Mouse (Mus musculus): ENCODE measurements around the gene Dna2. TPM values are rescaled to one million over a fixed set of nuclear protein-coding genes. Genes with fewer than 3 reads are reported as not detected.

Gene Dna2
- polyA plus RNA-seq, 1 experiment from 2014 or later, result 17.2 TPM

DNA sequence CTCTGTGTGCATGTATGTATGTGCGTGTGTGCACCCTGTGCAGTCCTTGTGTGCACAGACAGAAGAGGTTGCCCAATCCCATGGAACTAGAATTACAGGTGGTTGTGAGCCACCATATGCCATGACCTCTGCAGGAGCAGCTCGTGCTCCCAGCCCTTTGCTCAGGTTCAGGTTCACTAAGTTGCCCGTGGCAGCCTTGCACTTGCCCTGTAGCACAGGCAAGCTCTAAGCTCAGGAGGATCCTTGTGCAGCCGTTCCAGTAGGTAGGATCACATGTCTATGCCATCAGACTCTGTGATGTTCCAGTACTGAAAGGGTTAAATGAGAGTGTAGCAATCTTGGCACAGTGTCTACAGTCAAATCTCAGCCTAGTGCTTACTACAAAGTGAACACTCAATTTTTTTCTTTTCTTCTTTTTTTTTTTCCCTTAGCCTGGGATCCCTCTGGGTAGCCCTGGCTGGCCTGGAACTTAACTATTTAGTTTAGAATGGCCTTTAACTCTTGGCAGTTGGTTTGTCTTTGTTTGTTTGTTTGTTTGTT lies 22.7 kb upstream of the Dna2 start:
- WGBS, result 92% methylated on average over 4 of the region's 4 CpGs
- Histone ChIP-seq H3K4me2 (replicated peaks) (no peak overlapping the region), H3K36me3 (peaks cover 13% of the 10 kb centered on the region), H3K4me1 (peaks cover 12% of the 10 kb centered on the region; the same call in 1 of the 2 replicates), H3K27ac (no peak overlapping the region), H3K9ac (no peak overlapping the region), H3K27me3 (replicated peaks) (no peaks in the 10 kb centered on the region), H3K9me3 (no peaks in the 10 kb centered on the region), H3K4me3 (no peak overlapping the region)
- no peak for ATAC-seq (ENCODE audit: low FRiP score, low read depth)

DNA sequence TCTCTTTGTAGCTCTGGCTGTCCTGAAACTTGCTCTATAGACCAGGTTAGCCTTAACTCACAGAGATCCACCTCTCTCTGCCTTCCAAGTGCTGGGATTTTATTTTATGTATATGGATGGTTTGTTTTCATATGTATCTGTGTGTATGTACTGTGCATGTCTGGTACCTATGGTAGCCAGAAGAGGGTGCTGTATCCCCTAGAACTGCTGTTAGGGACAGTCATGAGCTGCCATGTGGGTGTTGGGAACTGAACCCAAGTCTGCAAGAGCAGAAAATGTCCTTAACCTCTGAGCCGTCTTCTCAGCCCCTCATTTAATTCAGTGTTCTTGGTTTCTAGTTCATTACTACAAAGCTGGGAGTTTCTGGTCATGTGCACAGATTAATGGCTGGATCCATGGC lies 14.4 kb upstream of the Dna2 start:
- Histone ChIP-seq H3K4me1 (no peaks in the 10 kb centered on the region), H3K27me3 (replicated peaks) (no peaks in the 10 kb centered on the region), H3K9me3 (no peaks in the 10 kb centered on the region), H3K9ac (no peak overlapping the region), H3K4me3 (no peak overlapping the region), H3K4me2 (replicated peaks) (no peak overlapping the region), H3K36me3 (peaks cover 49% of the 10 kb centered on the region), H3K27ac (no peak overlapping the region)
- 91% methylated on average over 1 of the region's 1 CpGs for WGBS
- no peak for ATAC-seq (ENCODE audit: low FRiP score, low read depth)

DNA sequence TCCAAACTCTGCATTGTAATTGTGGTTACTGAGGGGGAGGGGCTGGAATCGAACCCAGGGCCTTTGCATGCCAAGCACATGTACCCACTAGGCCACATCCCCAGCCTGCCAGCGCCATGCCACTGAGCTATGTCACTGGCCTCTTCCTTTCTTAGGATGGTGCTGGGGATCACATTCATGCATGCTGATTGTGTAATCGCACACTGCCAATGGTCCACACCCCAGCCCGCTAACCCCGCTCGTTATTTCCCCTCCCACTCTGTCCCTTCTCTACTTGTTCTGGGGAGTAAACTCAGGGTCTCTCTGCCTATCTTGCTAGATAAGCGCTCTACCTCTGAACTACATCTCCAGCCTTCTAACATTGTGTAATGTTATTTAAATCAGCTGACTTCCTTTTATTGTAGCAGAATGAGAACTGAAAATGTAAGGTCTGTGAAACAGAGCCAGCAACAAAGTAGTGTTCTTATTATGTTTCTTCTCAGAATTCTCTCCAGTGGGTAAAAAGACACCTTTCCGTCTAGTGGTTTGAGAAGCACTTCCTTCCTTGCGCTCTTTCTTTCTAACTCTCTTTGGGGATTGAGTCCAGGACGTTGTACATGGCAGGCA lies 1.7 kb upstream of the Dna2 start:
- peaks cover 34% of the 10 kb centered on the region for H3K36me3 ChIP-seq
- H3K4me2 ChIP-seq (replicated peaks), result no peak overlapping the region
- 0 out of 2 replicates have a peak, but pooled peaks cover 4% of the 10 kb centered on the region for H3K4me1 ChIP-seq
- WGBS, result 90% methylated on average over 10 of the region's 10 CpGs
- ATAC-seq (ENCODE audit: low FRiP score, low read depth), result no peak
- H3K4me3 ChIP-seq, result no peak overlapping the region
- H3K9me3 ChIP-seq, result no peaks in the 10 kb centered on the region
- H3K27ac ChIP-seq, result no peak overlapping the region
- H3K9ac ChIP-seq, result no peak overlapping the region
- H3K27me3 ChIP-seq (replicated peaks), result no peaks in the 10 kb centered on the region

DNA sequence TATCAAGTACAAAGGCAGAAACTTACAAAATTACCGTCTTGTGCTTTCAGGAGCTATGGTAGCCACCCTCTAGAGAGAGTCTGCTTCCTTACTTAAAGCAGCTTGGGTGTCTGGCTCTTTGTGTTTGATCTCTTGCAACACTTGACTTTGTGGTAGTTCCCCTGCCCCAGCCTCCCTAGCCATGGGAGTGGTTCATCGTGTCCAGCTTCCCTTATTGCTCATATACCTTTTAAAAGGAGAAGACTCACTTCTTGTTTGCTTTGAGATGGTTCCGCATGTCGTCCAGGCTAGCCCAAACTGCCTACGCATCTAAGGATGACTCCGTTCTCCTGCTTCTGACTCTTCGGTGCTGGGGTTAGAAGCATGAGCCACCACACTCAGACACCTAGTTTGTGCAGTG lies 1.7 kb downstream of the Dna2 start:
- H3K4me3 ChIP-seq, result no peak overlapping the region
- H3K9ac ChIP-seq, result no peak overlapping the region
- H3K9me3 ChIP-seq, result no peaks in the 10 kb centered on the region
- ATAC-seq (ENCODE audit: low FRiP score, low read depth), result no peak
- H3K4me2 ChIP-seq (replicated peaks), result no peak overlapping the region
- WGBS, result 92% methylated on average over 7 of the region's 7 CpGs
- peaks cover 41% of the 10 kb centered on the region for H3K36me3 ChIP-seq
- no peak overlapping the region for H3K27ac ChIP-seq
- H3K27me3 ChIP-seq (replicated peaks), result no peaks in the 10 kb centered on the region
- H3K4me1 ChIP-seq, result 0 out of 2 replicates have a peak, but pooled peaks cover 4% of the 10 kb centered on the region

DNA sequence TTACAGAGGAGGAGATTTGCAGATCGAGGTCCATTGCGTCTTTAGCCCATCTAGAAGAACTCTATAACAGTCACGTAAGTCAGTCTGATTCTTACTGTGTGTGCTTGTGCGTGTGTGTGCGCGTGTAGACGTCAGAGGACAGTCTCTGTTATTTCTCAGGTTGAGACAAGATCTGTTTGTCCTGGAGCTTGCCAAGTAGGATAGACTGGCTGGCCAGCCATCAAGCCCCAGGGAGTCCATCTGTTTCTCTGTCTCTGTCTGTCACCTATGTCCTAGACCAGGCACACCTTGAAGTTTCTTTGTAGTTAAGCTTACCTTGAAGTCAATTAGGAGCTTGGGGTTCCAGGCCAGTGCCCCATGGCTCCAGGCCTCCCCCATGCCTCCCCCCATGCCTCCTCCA lies 17.1 kb downstream of the Dna2 start:
- no peak overlapping the region for H3K4me2 ChIP-seq (replicated peaks)
- H3K4me3 ChIP-seq, result no peak overlapping the region
- no peak overlapping the region for H3K27ac ChIP-seq
- WGBS, result 95% methylated on average over 7 of the region's 7 CpGs
- H3K9ac ChIP-seq, result no peak overlapping the region
- peaks cover 79% of the 10 kb centered on the region for H3K36me3 ChIP-seq
- H3K4me1 ChIP-seq, result no peaks in the 10 kb centered on the region
- H3K9me3 ChIP-seq, result no peaks in the 10 kb centered on the region
- ATAC-seq (ENCODE audit: low FRiP score, low read depth), result no peak
- no peaks in the 10 kb centered on the region for H3K27me3 ChIP-seq (replicated peaks)

DNA sequence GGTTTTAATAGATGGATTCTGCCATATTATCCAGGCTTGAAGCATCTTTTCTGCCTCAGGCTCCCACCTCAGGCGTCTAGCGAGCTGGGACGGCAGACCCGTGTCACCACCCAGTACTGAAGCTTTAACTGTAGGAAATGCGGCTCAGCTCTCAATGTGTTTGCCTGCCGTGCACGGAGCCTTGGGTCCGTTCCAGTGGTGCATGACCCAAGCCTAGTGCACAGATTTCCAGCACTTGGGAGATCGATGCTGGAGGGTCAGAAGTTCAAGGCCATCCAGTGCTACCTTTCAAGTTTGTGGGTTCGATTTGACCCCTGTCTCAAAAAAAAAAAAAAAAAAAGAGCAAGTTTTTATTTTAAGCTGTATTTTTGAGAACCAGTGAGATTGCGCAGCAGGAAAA lies 19.0 kb downstream of the Dna2 start:
- H3K36me3 ChIP-seq, result peaks cover 78% of the 10 kb centered on the region
- no peak overlapping the region for H3K27ac ChIP-seq
- ATAC-seq (ENCODE audit: low FRiP score, low read depth), result no peak
- H3K9ac ChIP-seq, result no peak overlapping the region
- WGBS, result 94% methylated on average over 11 of the region's 11 CpGs
- H3K4me1 ChIP-seq, result no peaks in the 10 kb centered on the region
- H3K9me3 ChIP-seq, result no peaks in the 10 kb centered on the region
- H3K27me3 ChIP-seq (replicated peaks), result no peaks in the 10 kb centered on the region
- H3K4me3 ChIP-seq, result no peak overlapping the region
- no peak overlapping the region for H3K4me2 ChIP-seq (replicated peaks)

DNA sequence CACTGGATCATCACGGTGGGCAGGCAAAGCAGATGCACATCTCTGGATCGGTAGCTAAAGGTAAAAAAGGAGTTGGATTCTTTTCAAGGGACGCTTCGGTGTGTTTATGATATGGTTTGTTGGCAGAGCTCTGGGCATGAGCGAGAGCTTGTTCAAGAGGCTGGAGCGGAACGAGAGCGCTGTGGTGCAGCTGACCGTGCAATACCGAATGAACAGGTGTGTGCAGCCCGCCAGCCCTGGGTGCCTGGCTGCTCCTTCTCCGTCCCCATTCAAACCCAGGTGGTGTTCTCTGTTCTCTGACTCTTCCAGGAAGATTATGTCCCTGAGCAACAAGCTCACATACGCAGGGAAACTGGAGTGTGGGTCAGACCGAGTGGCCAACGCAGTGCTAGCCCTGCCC lies 19.5 kb downstream of the Dna2 start:
- no peak overlapping the region for H3K9ac ChIP-seq
- peaks cover 76% of the 10 kb centered on the region for H3K36me3 ChIP-seq
- H3K4me1 ChIP-seq, result no peaks in the 10 kb centered on the region
- H3K27me3 ChIP-seq (replicated peaks), result no peaks in the 10 kb centered on the region
- no peak overlapping the region for H3K4me2 ChIP-seq (replicated peaks)
- no peaks in the 10 kb centered on the region for H3K9me3 ChIP-seq
- ATAC-seq (ENCODE audit: low FRiP score, low read depth), result no peak
- H3K27ac ChIP-seq, result no peak overlapping the region
- WGBS, result 95% methylated on average over 15 of the region's 15 CpGs
- H3K4me3 ChIP-seq, result no peak overlapping the region

DNA sequence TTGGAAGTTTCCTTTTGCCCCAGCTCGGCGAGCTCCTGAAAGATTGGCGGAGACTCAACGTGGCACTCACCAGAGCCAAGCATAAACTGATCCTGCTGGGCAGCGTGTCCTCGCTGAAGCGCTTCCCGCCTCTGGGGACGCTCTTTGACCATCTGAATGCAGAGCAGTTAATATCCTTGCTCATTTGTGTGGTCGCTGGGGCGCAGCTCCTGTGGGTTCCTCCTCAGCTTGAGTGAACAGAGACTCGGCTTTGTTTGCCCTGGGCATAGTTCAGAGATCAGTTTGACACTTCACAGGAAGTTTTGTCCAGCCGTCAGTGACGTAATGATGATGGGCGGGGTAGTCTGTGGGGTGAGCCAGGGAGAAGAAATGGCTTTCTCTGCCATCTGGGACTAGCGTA lies 25.0 kb downstream of the Dna2 start:
- no peaks in the 10 kb centered on the region for H3K27me3 ChIP-seq (replicated peaks)
- no peaks in the 10 kb centered on the region for H3K4me1 ChIP-seq
- no peak overlapping the region for H3K9ac ChIP-seq
- H3K4me3 ChIP-seq, result no peak overlapping the region
- no peak overlapping the region for H3K4me2 ChIP-seq (replicated peaks)
- WGBS, result 73% methylated on average over 16 of the region's 16 CpGs
- no peak for ATAC-seq (ENCODE audit: low FRiP score, low read depth)
- peaks cover 47% of the 10 kb centered on the region for H3K36me3 ChIP-seq
- no peak overlapping the region for H3K27ac ChIP-seq
- no peaks in the 10 kb centered on the region for H3K9me3 ChIP-seq

DNA sequence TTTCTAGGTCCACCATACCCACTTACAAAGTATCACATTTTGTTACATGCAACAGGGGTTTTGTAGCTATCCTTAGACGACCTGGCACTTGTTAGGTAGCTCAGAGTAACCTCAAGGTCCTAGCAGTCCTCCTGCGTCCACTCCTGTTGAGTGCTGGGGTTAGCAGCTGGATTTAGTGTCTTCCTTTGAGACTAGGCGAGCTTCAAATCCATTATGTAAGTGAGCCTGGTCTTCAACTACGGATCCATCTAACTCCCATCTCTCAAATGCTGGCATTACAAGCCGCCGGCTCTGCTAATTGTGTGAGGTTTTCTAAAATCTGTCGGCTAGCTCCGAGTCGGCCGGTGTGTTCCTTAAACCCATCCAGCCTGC lies 32.8 kb downstream of the Dna2 start:
- Histone ChIP-seq H3K9me3 (no peaks in the 10 kb centered on the region), H3K9ac (peak overlapping the region; percentile 84; the same call in 1 of the 2 replicates), H3K4me3 (peak overlapping the region; percentile 92), H3K27me3 (replicated peaks) (no peaks in the 10 kb centered on the region), H3K27ac (no peak overlapping the region), H3K4me2 (replicated peaks) (peak overlapping the region; percentile 66), H3K36me3 (peaks cover 29% of the 10 kb centered on the region), H3K4me1 (peaks cover 10% of the 10 kb centered on the region)
- peak; percentile 13; the same call in 1 of the 2 replicates for ATAC-seq (ENCODE audit: low FRiP score, low read depth)
- 10% methylated on average over 10 of the region's 10 CpGs for WGBS

DNA sequence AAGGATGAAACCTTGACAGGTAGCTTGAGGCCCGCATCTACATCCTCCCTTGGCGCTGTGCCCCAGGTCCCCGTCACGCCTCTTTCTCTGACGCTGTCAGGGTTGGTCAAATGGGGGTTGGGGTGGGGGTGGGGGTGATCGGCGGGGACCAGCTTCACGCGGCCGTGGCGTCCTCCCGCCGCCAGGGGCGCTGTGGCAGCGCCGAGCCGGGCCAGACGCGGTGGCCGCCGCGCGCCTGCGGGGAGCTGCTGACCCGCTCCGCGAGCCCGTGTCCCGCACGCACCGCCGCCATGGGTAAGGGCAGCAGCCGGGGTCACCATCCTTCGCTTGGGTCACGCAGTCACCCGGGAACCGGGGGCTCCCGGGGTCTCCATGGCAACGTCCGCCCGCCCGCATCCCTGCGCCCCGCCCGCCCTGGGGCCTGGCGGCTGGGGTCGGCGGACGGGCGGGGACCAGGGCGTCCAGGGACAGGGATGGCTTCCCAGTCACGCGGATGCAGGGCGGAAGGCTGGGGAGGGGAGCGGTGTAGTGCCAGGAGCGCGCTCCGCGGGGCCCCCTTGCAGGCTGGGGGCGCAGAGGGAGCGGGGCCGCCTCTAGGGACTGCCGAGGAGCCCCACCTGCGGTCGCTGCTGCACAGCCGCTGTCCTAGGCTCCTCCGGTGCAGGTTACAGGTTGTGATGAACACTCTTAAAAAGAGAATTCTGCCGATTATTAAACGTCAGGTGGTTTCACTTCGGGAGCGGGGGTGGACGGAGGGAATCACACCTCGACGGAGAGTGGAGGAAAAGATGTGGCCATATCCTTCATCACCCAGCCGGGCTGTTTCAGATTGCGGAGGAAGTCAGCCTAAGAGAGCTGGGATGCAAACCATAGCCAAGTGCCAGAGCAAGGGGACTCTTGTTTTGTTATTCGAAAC lies 33.5 kb downstream of the Dna2 start, which contains the start of gene Rufy2:
Gene Rufy2 (plus strand): TSS at position 185 of the 916 bp plus-strand sequence.
- no peaks in the 10 kb centered on the region for H3K9me3 ChIP-seq
- peaks cover 10% of the 10 kb centered on the region for H3K4me1 ChIP-seq
- H3K9ac ChIP-seq, result peak within 1 kb of the TSS; percentile 84
- H3K4me2 ChIP-seq (replicated peaks), result peak within 1 kb of the TSS; percentile 66
- peak within 1 kb of the TSS; percentile 64; the same call in 1 of the 2 replicates for H3K27ac ChIP-seq
- H3K27me3 ChIP-seq (replicated peaks), result no peaks in the 10 kb centered on the region
- peak; percentile 93 for ATAC-seq (ENCODE audit: low FRiP score, low read depth)
- peak within 1 kb of the TSS; percentile 92 for H3K4me3 ChIP-seq
- peaks cover 36% of the 10 kb centered on the region for H3K36me3 ChIP-seq
- under 1% methylated on average over 77 of the region's 77 CpGs for WGBS

DNA sequence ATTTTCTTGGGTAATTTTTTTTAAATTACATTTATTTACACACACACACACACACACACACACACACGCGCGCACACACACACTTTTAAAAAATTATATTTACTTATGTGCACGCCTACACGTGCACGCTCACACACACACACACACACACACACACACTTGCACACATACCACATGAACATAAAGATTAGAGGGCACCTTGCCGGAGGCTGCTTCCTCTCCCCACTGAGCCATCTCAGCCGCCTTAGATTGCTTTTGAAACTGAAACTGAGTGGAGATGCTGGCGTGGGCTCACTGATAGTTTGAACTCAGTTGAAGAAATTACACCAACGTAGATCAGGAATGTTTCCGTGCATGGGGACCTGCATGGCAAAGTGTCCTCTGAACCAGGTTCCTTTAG lies 37.2 kb downstream of the Dna2 start:
- no peak overlapping the region for H3K27ac ChIP-seq
- H3K9ac ChIP-seq, result no peak overlapping the region
- no peak overlapping the region for H3K4me2 ChIP-seq (replicated peaks)
- H3K27me3 ChIP-seq (replicated peaks), result no peaks in the 10 kb centered on the region
- no peak overlapping the region for H3K4me3 ChIP-seq
- no peak for ATAC-seq (ENCODE audit: low FRiP score, low read depth)
- H3K9me3 ChIP-seq, result no peaks in the 10 kb centered on the region
- H3K4me1 ChIP-seq, result peaks cover 10% of the 10 kb centered on the region
- 95% methylated on average over 11 of the region's 11 CpGs for WGBS
- H3K36me3 ChIP-seq, result peaks cover 63% of the 10 kb centered on the region

DNA sequence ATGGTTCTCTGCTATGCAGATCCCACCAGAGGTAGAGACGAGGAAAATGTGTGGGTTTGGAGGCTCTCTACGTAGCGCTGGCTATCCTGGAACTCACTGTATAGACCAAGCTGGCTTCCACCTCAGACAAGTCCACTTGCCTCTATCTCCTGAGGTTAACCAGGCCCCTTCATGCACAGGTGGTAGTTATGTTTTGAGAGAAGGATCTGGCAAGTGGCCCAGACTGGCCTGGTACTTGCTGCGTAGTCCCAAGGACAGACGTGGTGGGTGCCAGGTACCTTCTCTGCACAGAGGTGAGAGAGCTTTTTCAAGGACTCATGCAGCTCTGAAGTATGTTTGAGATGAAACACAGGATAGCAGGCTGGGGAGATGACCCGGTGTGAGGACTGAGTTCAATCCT lies 37.7 kb downstream of the Dna2 start:
- H3K27ac ChIP-seq, result no peak overlapping the region

More for the DNA sequence above, 37.7 kb downstream of the Dna2 start:
- peaks cover 9% of the 10 kb centered on the region for H3K4me1 ChIP-seq
- no peak for ATAC-seq (ENCODE audit: low FRiP score, low read depth)
- no peaks in the 10 kb centered on the region for H3K9me3 ChIP-seq
- no peaks in the 10 kb centered on the region for H3K27me3 ChIP-seq (replicated peaks)
- H3K4me3 ChIP-seq, result no peak overlapping the region
- H3K9ac ChIP-seq, result no peak overlapping the region
- 93% methylated on average over 6 of the region's 6 CpGs for WGBS
- peaks cover 68% of the 10 kb centered on the region for H3K36me3 ChIP-seq
- no peak overlapping the region for H3K4me2 ChIP-seq (replicated peaks)
